ENCODE assay signal across 10 mouse cellular contexts in genomic region chrX:164373081-164373480, GRCm38 (mm10). TPM values are rescaled to one million over a fixed set of nuclear protein-coding genes. Genes with fewer than 3 reads are reported as not detected.
DNase-seq lines count a peak whose midpoint lies in the region; ATAC-seq and TF ChIP-seq lines count a peak whose summit lies in the region.
"Had no signal": no experiment of that assay in that cellular context is flagged by ENCODE, and none has a peak within 500 bp of the region (broad histone marks: within the 10 kb centered on the region; RNA-seq: fewer than 3 reads in every experiment).

TSS of gene Vegfd (plus strand) at chrX:164373378.

- H3K27ac ChIP-seq in forebrain, postnatal 0 days (ENCODE audit: low read depth, low read length) = no peak within 1 kb of the TSS
- H3K27ac ChIP-seq in kidney, adult 2 months (ENCODE audit: insufficient read depth, low read depth, low read length) = peak within 1 kb of the TSS; percentile 50
- H3K27ac ChIP-seq in limb, embryonic 13.5 days = no peak within 1 kb of the TSS
- peak within 1 kb of the TSS; percentile 47 for H3K27ac ChIP-seq in stomach, embryonic 16.5 days (ENCODE audit: low read length)
- no peak within 1 kb of the TSS for H3K27ac ChIP-seq in intestine, embryonic 15.5 days

- H3K9me3 ChIP-seq in forebrain, postnatal 0 days (ENCODE audit: low read length) = no peaks in the 10 kb centered on the region
- no peaks in the 10 kb centered on the region for H3K9me3 ChIP-seq in limb, embryonic 13.5 days
- no peaks in the 10 kb centered on the region for H3K9me3 ChIP-seq in stomach, embryonic 16.5 days (replicated peaks; ENCODE audit: control insufficient read depth, low read length)
- no peaks in the 10 kb centered on the region for H3K9me3 ChIP-seq in intestine, embryonic 15.5 days
- H3K9me3 ChIP-seq: G1E had no signal

- H3K4me3 ChIP-seq in forebrain, postnatal 0 days (ENCODE audit: low read depth, low read length) = no peak within 1 kb of the TSS
- no peak within 1 kb of the TSS for H3K4me3 ChIP-seq in kidney, adult 2 months (ENCODE audit: insufficient read depth, low read depth, low read length)
- H3K4me3 ChIP-seq in limb, embryonic 13.5 days = no peak within 1 kb of the TSS
- H3K4me3 ChIP-seq in stomach, embryonic 16.5 days (replicated peaks; ENCODE audit: low read length) = no peak within 1 kb of the TSS; the same call in 1 of the 2 replicates
- no peak within 1 kb of the TSS for H3K4me3 ChIP-seq in intestine, embryonic 15.5 days (replicated peaks)

- peak; percentile 62 for ATAC-seq in forebrain, postnatal 0 days
- peak; percentile 57; the same call in 1 of the 2 replicates for ATAC-seq in limb, embryonic 13.5 days (ENCODE audit: low FRiP score, low read depth)
- ATAC-seq in stomach, embryonic 16.5 days (ENCODE audit: insufficient read depth, low FRiP score) = peak; percentile 53; the same call in 1 of the 2 replicates
- no peak for ATAC-seq in intestine, embryonic 15.5 days

- DNase-seq in layer of hippocampus, adult 11-12 months (ENCODE audit: low spot score) = peak; percentile 12
- no peak for DNase-seq in layer of hippocampus, adult 9-10 months (ENCODE audit: low spot score)
- DNase-seq in forebrain, postnatal 0 days = peak; percentile 64
- peak; percentile 57 for DNase-seq in kidney, adult 2 months
- no peak for DNase-seq in spleen, adult 12 weeks (ENCODE audit: low spot score)

- WGBS in forebrain, postnatal 0 days = 29% methylated on average over 3 of the region's 3 CpGs
- WGBS in kidney, adult 2 months = 23% methylated on average over 3 of the region's 3 CpGs
- 15% methylated on average over 3 of the region's 3 CpGs for WGBS in limb, embryonic 13.5 days
- 26% methylated on average over 3 of the region's 3 CpGs for WGBS in stomach, embryonic 16.5 days
- WGBS in intestine, embryonic 15.5 days = 34% methylated on average over 3 of the region's 3 CpGs

- H3K9ac ChIP-seq in forebrain, postnatal 0 days = no peak within 1 kb of the TSS
- no peak within 1 kb of the TSS for H3K9ac ChIP-seq in limb, embryonic 13.5 days
- no peak within 1 kb of the TSS for H3K9ac ChIP-seq in stomach, embryonic 16.5 days (ENCODE audit: low read length)
- H3K9ac ChIP-seq in intestine, embryonic 15.5 days = no peak within 1 kb of the TSS

- H3K4me2 ChIP-seq in forebrain, postnatal 0 days (ENCODE audit: low read depth) = no peak within 1 kb of the TSS
- peak within 1 kb of the TSS; percentile 30 for H3K4me2 ChIP-seq in limb, embryonic 13.5 days (replicated peaks)
- no peak within 1 kb of the TSS for H3K4me2 ChIP-seq in stomach, embryonic 16.5 days (ENCODE audit: low read depth, low read length)
- H3K4me2 ChIP-seq in intestine, embryonic 15.5 days (replicated peaks) = no peak within 1 kb of the TSS

- no peak for TF ChIP-seq POLR2A in kidney, adult 2 months (IDR thresholded peaks at IDR 0.05; ENCODE audit: low read depth, low read length)

- no peaks in the 10 kb centered on the region for H3K27me3 ChIP-seq in forebrain, postnatal 0 days (ENCODE audit: insufficient read depth, low read length)
- H3K27me3 ChIP-seq in kidney, adult 2 months (replicated peaks; ENCODE audit: control insufficient read depth, insufficient read depth, low read length) = no peaks in the 10 kb centered on the region
- H3K27me3 ChIP-seq in limb, embryonic 13.5 days = 0 out of 2 replicates have a peak, but pooled peaks cover 7% of the 10 kb centered on the region
- no peaks in the 10 kb centered on the region for H3K27me3 ChIP-seq in stomach, embryonic 16.5 days (ENCODE audit: control insufficient read depth, insufficient read depth, low read length)
- H3K27me3 ChIP-seq in intestine, embryonic 15.5 days (replicated peaks) = no peaks in the 10 kb centered on the region

- H3K36me3 ChIP-seq in forebrain, postnatal 0 days (ENCODE audit: insufficient read depth) = no peaks in the 10 kb centered on the region
- no peaks in the 10 kb centered on the region for H3K36me3 ChIP-seq in kidney, adult 2 months (ENCODE audit: control insufficient read depth, insufficient read depth, low read length)
- H3K36me3 ChIP-seq in limb, embryonic 13.5 days = no peaks in the 10 kb centered on the region
- H3K36me3 ChIP-seq in stomach, embryonic 16.5 days (ENCODE audit: control insufficient read depth, insufficient read depth, low read length) = no peaks in the 10 kb centered on the region
- no peaks in the 10 kb centered on the region for H3K36me3 ChIP-seq in intestine, embryonic 15.5 days
- H3K36me3 ChIP-seq: G1E had no signal

- TF ChIP-seq CTCF in forebrain, postnatal 0 days (IDR thresholded peaks at IDR 0.05; ENCODE audit: low read depth) = no peak
- no peak for TF ChIP-seq CTCF in kidney, adult 2 months (conservative IDR thresholded peaks at IDR 0.05; ENCODE audit: insufficient read depth, insufficient read length, low read depth, low read length)

- H3K4me1 ChIP-seq in forebrain, postnatal 0 days (ENCODE audit: insufficient read depth) = no peaks in the 10 kb centered on the region
- H3K4me1 ChIP-seq in kidney, adult 2 months (ENCODE audit: control insufficient read depth, insufficient read depth, low read length) = no peaks in the 10 kb centered on the region; the same call in 1 of the 2 replicates
- 0 out of 2 replicates have a peak, but pooled peaks cover 8% of the 10 kb centered on the region for H3K4me1 ChIP-seq in limb, embryonic 13.5 days
- no peaks in the 10 kb centered on the region for H3K4me1 ChIP-seq in stomach, embryonic 16.5 days (ENCODE audit: control insufficient read depth, insufficient read depth, low read length)
- H3K4me1 ChIP-seq in intestine, embryonic 15.5 days (replicated peaks) = no peaks in the 10 kb centered on the region

RNA-seq across cellular contexts. Expression of gene Vegfd, which starts in this region (rescaled TPM):
- total RNA-seq in forebrain, postnatal 0 days (2014; rRNA removed) = 0.29 and 1.0 TPM in 2 replicates
- 0.54 and 1.0 TPM in 2 replicates for polyA plus RNA-seq in forebrain, postnatal 0 days (2015; fragmentation: Nextera tagmentation; extraction: Ambion mirVana)
- polyA plus RNA-seq in kidney, adult 2 months (2012; rRNA removed) = 5.8 and 6.0 TPM in 2 replicates
- 5.3 and 7.0 TPM in 2 replicates for polyA plus RNA-seq in limb, embryonic 13.5 days (2015; fragmentation: Nextera tagmentation; extraction: Ambion mirVana)
- polyA plus RNA-seq in stomach, embryonic 16.5 days (2015; fragmentation: Nextera tagmentation; extraction: Ambion mirVana) = 8.3 and 9.9 TPM in 2 replicates
- polyA plus RNA-seq in intestine, embryonic 15.5 days (2015; fragmentation: Nextera tagmentation; extraction: Ambion mirVana) = 2.1 and 2.2 TPM in 2 replicates
- total RNA-seq: neutrophil, adult 5-6 weeks had no signal
- polyA plus RNA-seq: G1E had no signal

Comparison
In these comparisons a context has a peak if more than half of its experiments do, and no peak if none do; other contexts are left out.
1. DNase-seq: peak in layer of hippocampus, adult 11-12 months (single experiment), forebrain, postnatal 0 days (single experiment) and kidney, adult 2 months (single experiment); none in layer of hippocampus, adult 9-10 months (single experiment) and spleen, adult 12 weeks (single experiment).
2. H3K27ac ChIP-seq: peak in kidney, adult 2 months (single experiment) and stomach, embryonic 16.5 days (single experiment); none in forebrain, postnatal 0 days (single experiment), limb, embryonic 13.5 days (single experiment) and intestine, embryonic 15.5 days (single experiment).